Mouse (Mus musculus) liver, embryonic 13.5 days (tissue): Measurements from ENCODE around the gene Mndal. TPM values are rescaled to one million over a fixed set of nuclear protein-coding genes. Genes with fewer than 3 reads are reported as not detected.
"Not testable (repeated sequence)": the region's sequence is repeated elsewhere in the genome, so short reads cannot be mapped to it uniquely, and the experiment has no call there.

Source experiments
- ATAC-seq: fragments of 200-750 bp; cut with Nextera tagmentation; 2 replicates; pipeline ENCODE4 v1.8.0; 2017; ENCODE audit warnings: low read depth, mild to moderate bottlenecking, moderate number of reproducible peaks, moderate library complexity
- DNase-seq: peaks from one replicate; pipeline ENCODE4 v3.0.0; 2022
- H3K27ac ChIP-seq: fragments of 300-500 bp; sonication (generic); 2 replicates; pipeline ENCODE4 v1.5.1; 2015; ENCODE audit warnings: moderate library complexity, mild to moderate bottlenecking, inconsistent platforms
- H3K27me3 ChIP-seq: fragments of 300-500 bp; sonication (generic); 2 replicates; pipeline ENCODE4 v1.6.1; 2015; ENCODE audit warnings: mild to moderate bottlenecking, inconsistent platforms
- H3K36me3 ChIP-seq: fragments of 300-500 bp; sonication (generic); 2 replicates; pipeline ENCODE4 v1.6.1; 2015; ENCODE audit warnings: mild to moderate bottlenecking, inconsistent platforms
- H3K4me1 ChIP-seq: fragments of 300-500 bp; sonication (generic); replicated peaks from 2 replicates; pipeline ENCODE4 v1.6.1; 2015; ENCODE audit warnings: inconsistent platforms
- H3K4me2 ChIP-seq: fragments of 300-500 bp; sonication (generic); 2 replicates; pipeline ENCODE4 v1.6.1; 2015; ENCODE audit warnings: inconsistent platforms, mild to moderate bottlenecking, moderate library complexity
- H3K4me3 ChIP-seq: fragments of 300-500 bp; sonication (generic); replicated peaks from 2 replicates; pipeline ENCODE4 v1.5.1; 2015; ENCODE audit warnings: mild to moderate bottlenecking, inconsistent platforms
- H3K9ac ChIP-seq: fragments of 300-500 bp; sonication (generic); 2 replicates; pipeline ENCODE4 v1.6.1; 2015; ENCODE audit warnings: mild to moderate bottlenecking, inconsistent platforms
- H3K9me3 ChIP-seq: fragments of 300-500 bp; sonication (generic); replicated peaks from 2 replicates; pipeline ENCODE4 v1.6.1; 2016; ENCODE audit warnings: inconsistent platforms
- WGBS: fragments of 180-500 bp; shearing (Covaris S2); methylation state at CpG from one replicate; pipeline ENCODE4 v1.1.7; 2015; ENCODE audit not compliant: insufficient replicate concordance; 5-methylcytosine and 5-hydroxymethylcytosine counted together
- polyA plus RNA-seq: library from polyadenylated mRNA; unstranded; fragments of >200 nt; fragmentation: Nextera tagmentation; extraction: Ambion mirVana; gene quantifications from 2 replicates; pipeline ENCODE4 v1.2.1, GENCODE M21; 2015

The Mndal gene
- polyA plus RNA-seq, 1 experiment from 2014 or later: 3.2 TPM

GRCm38 (mm10) chr1:173942780-173943066 is 432 bp upstream of the Mndal start:
- not testable (repeated sequence) for H3K4me3 ChIP-seq, H3K4me1 ChIP-seq, H3K36me3 ChIP-seq, DNase-seq, H3K9ac ChIP-seq, H3K27ac ChIP-seq, H3K27me3 ChIP-seq, ATAC-seq, H3K4me2 ChIP-seq, H3K9me3 ChIP-seq

- not testable (repeated sequence) for H3K4me3 ChIP-seq, H3K27me3 ChIP-seq, H3K4me1 ChIP-seq, H3K9ac ChIP-seq, H3K36me3 ChIP-seq, DNase-seq, H3K9me3 ChIP-seq, H3K4me2 ChIP-seq, ATAC-seq, H3K27ac ChIP-seq
- WGBS: 72% methylated on average over 2 of the region's 2 CpGs
Measured at GRCm38 (mm10) chr1:173941522-173941921, 769 bp downstream of the Mndal start.

GRCm38 (mm10) chr1:173919279-173919678 is 23.0 kb downstream of the Mndal start:
- H3K27ac ChIP-seq, H3K4me3 ChIP-seq: not testable (repeated sequence)
- WGBS: 40% methylated on average over 3 of the region's 3 CpGs

GRCm38 (mm10) chr1:173914559-173914958 is 27.7 kb downstream of the Mndal start:
- Histone ChIP-seq H3K27me3 (no peaks in the 10 kb centered on the region), H3K4me2 (no peak overlapping the region), H3K27ac (no peak overlapping the region), H3K4me3 (no peak overlapping the region), H3K4me1 (no peaks in the 10 kb centered on the region), H3K9ac (no peak overlapping the region), H3K36me3 (no peaks in the 10 kb centered on the region), H3K9me3 (no peaks in the 10 kb centered on the region)
- ATAC-seq (no peak; the same call in 1 of the 2 replicates), DNase-seq (no peak)
- 61% methylated on average over 2 of the region's 2 CpGs for WGBS

More at GRCm38 (mm10) chr1:173919279-173919678, 23.0 kb downstream of the Mndal start:
- DNase-seq, H3K36me3 ChIP-seq, H3K9ac ChIP-seq, H3K27me3 ChIP-seq, H3K9me3 ChIP-seq, ATAC-seq, H3K4me2 ChIP-seq, H3K4me1 ChIP-seq: not testable (repeated sequence)

- not testable (repeated sequence) for DNase-seq, H3K27ac ChIP-seq, H3K4me3 ChIP-seq
Measured at GRCm38 (mm10) chr1:173913256-173913791, 29.0 kb downstream of the Mndal start.

GRCm38 (mm10) chr1:173912548-173913255 is 29.6 kb downstream of the Mndal start, which contains the start of gene Ifi211:
Gene Ifi211 (minus strand): TSS chr1:173913046.
- H3K4me3 ChIP-seq, H3K9ac ChIP-seq, DNase-seq, H3K9me3 ChIP-seq, ATAC-seq, H3K27ac ChIP-seq, H3K27me3 ChIP-seq, H3K4me1 ChIP-seq, H3K36me3 ChIP-seq, H3K4me2 ChIP-seq: not testable (repeated sequence)
- 53% methylated on average over 6 of the region's 6 CpGs for WGBS

More at GRCm38 (mm10) chr1:173913256-173913791, 29.0 kb downstream of the Mndal start:
- not testable (repeated sequence) for H3K36me3 ChIP-seq, H3K4me2 ChIP-seq, H3K4me1 ChIP-seq, ATAC-seq, H3K27me3 ChIP-seq, H3K9me3 ChIP-seq, H3K9ac ChIP-seq

GRCm38 (mm10) chr1:173911808-173912464 is 30.4 kb downstream of the Mndal start:
- no peak for ATAC-seq
- H3K4me2 ChIP-seq: no peak overlapping the region

GRCm38 (mm10) chr1:173908390-173908789 is 33.9 kb downstream of the Mndal start:
- H3K27me3 ChIP-seq, H3K4me2 ChIP-seq, H3K9me3 ChIP-seq, DNase-seq, H3K4me3 ChIP-seq, H3K27ac ChIP-seq, H3K4me1 ChIP-seq, ATAC-seq, H3K36me3 ChIP-seq, H3K9ac ChIP-seq: not testable (repeated sequence)

More at GRCm38 (mm10) chr1:173911808-173912464, 30.4 kb downstream of the Mndal start:
- Histone ChIP-seq H3K4me1 (no peaks in the 10 kb centered on the region), H3K9ac (no peak overlapping the region), H3K36me3 (no peaks in the 10 kb centered on the region), H3K4me3 (no peak overlapping the region), H3K9me3 (no peaks in the 10 kb centered on the region), H3K27me3 (no peaks in the 10 kb centered on the region), H3K27ac (no peak overlapping the region)
- DNase-seq: no peak
- 69% methylated on average over 2 of the region's 2 CpGs for WGBS

GRCm38 (mm10) chr1:173905885-173906284 is 36.4 kb downstream of the Mndal start:
- ATAC-seq: not testable (repeated sequence)
- 64% methylated on average over 4 of the region's 4 CpGs for WGBS

GRCm38 (mm10) chr1:173889741-173890140 is 52.5 kb downstream of the Mndal start:
- not testable (repeated sequence) for H3K4me2 ChIP-seq, H3K9ac ChIP-seq, H3K4me1 ChIP-seq, ATAC-seq, H3K27ac ChIP-seq, H3K27me3 ChIP-seq, H3K36me3 ChIP-seq, DNase-seq, H3K4me3 ChIP-seq, H3K9me3 ChIP-seq

More at GRCm38 (mm10) chr1:173905885-173906284, 36.4 kb downstream of the Mndal start:
- not testable (repeated sequence) for H3K27me3 ChIP-seq, DNase-seq, H3K9me3 ChIP-seq, H3K9ac ChIP-seq, H3K4me1 ChIP-seq, H3K4me2 ChIP-seq, H3K27ac ChIP-seq, H3K4me3 ChIP-seq, H3K36me3 ChIP-seq

GRCm38 (mm10) chr1:173887026-173887787 is 55.1 kb downstream of the Mndal start:
- H3K9me3 ChIP-seq, H3K27ac ChIP-seq, H3K27me3 ChIP-seq, H3K9ac ChIP-seq, ATAC-seq, H3K4me1 ChIP-seq, DNase-seq, H3K36me3 ChIP-seq, H3K4me2 ChIP-seq, H3K4me3 ChIP-seq: not testable (repeated sequence)
- WGBS: 18% methylated on average over 1 of the region's 2 CpGs
